Mouse (Mus musculus): ENCODE data around the gene Klhl26. TPM values are rescaled to one million over a fixed set of nuclear protein-coding genes. Genes with fewer than 3 reads are reported as not detected.
"Not testable (repeated sequence)": the region's sequence is repeated elsewhere in the genome, so short reads cannot be mapped to it uniquely, and the experiment has no call there.

The Klhl26 gene
- 5.0 and 5.8 TPM in 2 replicates for total RNA-seq (2017)

GRCm38 (mm10) chr8:70476333-70477268 is at the start of gene Klhl26:
TSS of gene Klhl26 (minus strand) at chr8:70476968.
- ATAC-seq (ENCODE audit: extremely low read depth, insufficient number of reproducible peaks, low FRiP score, poor library complexity, severe bottlenecking): peak; percentile 96

GRCm38 (mm10) chr8:70522592-70523403 is 46.0 kb upstream of the Klhl26 start:
- peak; percentile 91 for ATAC-seq (ENCODE audit: extremely low read depth, insufficient number of reproducible peaks, low FRiP score, poor library complexity, severe bottlenecking)

GRCm38 (mm10) chr8:70519606-70520005 is 42.8 kb upstream of the Klhl26 start:
- ATAC-seq (ENCODE audit: extremely low read depth, insufficient number of reproducible peaks, low FRiP score, poor library complexity, severe bottlenecking): no peak

GRCm38 (mm10) chr8:70519043-70519442 is 42.3 kb upstream of the Klhl26 start:
- ATAC-seq (ENCODE audit: extremely low read depth, insufficient number of reproducible peaks, low FRiP score, poor library complexity, severe bottlenecking): no peak

- ATAC-seq (ENCODE audit: extremely low read depth, insufficient number of reproducible peaks, low FRiP score, poor library complexity, severe bottlenecking): no peak
Measured at GRCm38 (mm10) chr8:70517940-70518643, 41.3 kb upstream of the Klhl26 start.

GRCm38 (mm10) chr8:70513441-70513840 is 36.7 kb upstream of the Klhl26 start:
- ATAC-seq (ENCODE audit: extremely low read depth, insufficient number of reproducible peaks, low FRiP score, poor library complexity, severe bottlenecking): no peak

GRCm38 (mm10) chr8:70512253-70512903 is 35.6 kb upstream of the Klhl26 start:
- ATAC-seq (ENCODE audit: extremely low read depth, insufficient number of reproducible peaks, low FRiP score, poor library complexity, severe bottlenecking): no peak

- ATAC-seq (ENCODE audit: extremely low read depth, insufficient number of reproducible peaks, low FRiP score, poor library complexity, severe bottlenecking): no peak
Measured at GRCm38 (mm10) chr8:70511770-70512169, 35.0 kb upstream of the Klhl26 start.

GRCm38 (mm10) chr8:70511174-70511573 is 34.4 kb upstream of the Klhl26 start:
- ATAC-seq (ENCODE audit: extremely low read depth, insufficient number of reproducible peaks, low FRiP score, poor library complexity, severe bottlenecking): not testable (repeated sequence)

GRCm38 (mm10) chr8:70510228-70510915 is 33.6 kb upstream of the Klhl26 start, which contains the start of gene Uba52:
TSS of gene Uba52 (minus strand) at chr8:70510801.
- ATAC-seq (ENCODE audit: extremely low read depth, insufficient number of reproducible peaks, low FRiP score, poor library complexity, severe bottlenecking): peak; percentile 75

GRCm38 (mm10) chr8:70509281-70509952 is 32.6 kb upstream of the Klhl26 start:
- no peak for ATAC-seq (ENCODE audit: extremely low read depth, insufficient number of reproducible peaks, low FRiP score, poor library complexity, severe bottlenecking)

GRCm38 (mm10) chr8:70507027-70507393 is 30.2 kb upstream of the Klhl26 start:
- ATAC-seq (ENCODE audit: extremely low read depth, insufficient number of reproducible peaks, low FRiP score, poor library complexity, severe bottlenecking): no peak

- peak; percentile 56 for ATAC-seq (ENCODE audit: extremely low read depth, insufficient number of reproducible peaks, low FRiP score, poor library complexity, severe bottlenecking)
Measured at GRCm38 (mm10) chr8:70506328-70507026, 29.7 kb upstream of the Klhl26 start, which contains the start of gene Rex1bd. TSS of gene Rex1bd (minus strand) at chr8:70506752.

GRCm38 (mm10) chr8:70505698-70506327 is 29.0 kb upstream of the Klhl26 start:
- no peak for ATAC-seq (ENCODE audit: extremely low read depth, insufficient number of reproducible peaks, low FRiP score, poor library complexity, severe bottlenecking)

GRCm38 (mm10) chr8:70504851-70505250 is 28.1 kb upstream of the Klhl26 start:
- ATAC-seq (ENCODE audit: extremely low read depth, insufficient number of reproducible peaks, low FRiP score, poor library complexity, severe bottlenecking): peak; percentile 39; the same call in 1 of the 2 replicates

- no peak for ATAC-seq (ENCODE audit: extremely low read depth, insufficient number of reproducible peaks, low FRiP score, poor library complexity, severe bottlenecking)
Measured at GRCm38 (mm10) chr8:70504291-70504716, 27.5 kb upstream of the Klhl26 start.
